9 mouse cellular contexts compared by ENCODE assay signal in the genomic region with DNA sequence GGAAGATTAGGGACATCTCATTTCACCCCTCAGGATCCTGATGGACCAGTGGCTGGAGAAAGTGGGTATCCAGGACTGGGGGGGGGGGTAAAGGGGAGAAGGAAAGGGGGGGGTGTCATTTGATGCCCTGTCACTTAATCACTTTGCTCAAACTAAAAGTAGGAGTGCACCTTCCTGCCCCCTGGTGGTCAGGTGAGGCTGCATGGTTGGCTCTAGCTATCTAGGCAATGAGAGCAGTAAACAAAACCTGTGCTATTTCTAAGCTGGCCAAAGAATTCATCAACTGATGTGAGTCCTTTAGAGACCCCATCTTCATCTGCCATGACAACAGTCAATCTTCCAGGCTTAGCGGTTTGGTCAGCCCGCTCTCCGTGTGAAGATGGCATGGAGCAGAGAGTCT. TPM values are rescaled to one million over a fixed set of nuclear protein-coding genes. Genes with fewer than 3 reads are reported as not detected.
A peak's percentile ranks its signal among the peaks of the same experiment; 100 is the strongest.
DNase-seq lines count a peak whose midpoint lies in the region; ATAC-seq and TF ChIP-seq lines count a peak whose summit lies in the region.
"Had no signal": no experiment of that assay in that cellular context is flagged by ENCODE, and none has a peak within 500 bp of the region (broad histone marks: within the 10 kb centered on the region; RNA-seq: fewer than 3 reads in every experiment).

No protein-coding gene starts in this region.

- no peak for DNase-seq in forebrain, postnatal 0 days
- no peak for DNase-seq in forebrain, embryonic 11.5 days (ENCODE audit: low spot score)
- peak; percentile 34 for DNase-seq in A20 (ENCODE audit: low read depth, low spot score)
- peak; percentile 58 for DNase-seq in brain, adult 2 months (ENCODE audit: low read depth, low spot score)
- no peak for DNase-seq in liver, embryonic 14.5 days (ENCODE audit: low read depth in 3 of 3, low spot score in 3 of 3)
- no peak for DNase-seq in yolk sac, embryonic 10.5 days (ENCODE audit: low spot score)
- no peak for DNase-seq in left cerebral cortex, adult 18-20 months (ENCODE audit: low spot score in 2 of 2)

- H3K9ac ChIP-seq in forebrain, postnatal 0 days = no peak overlapping the region
- no peak overlapping the region for H3K9ac ChIP-seq in forebrain, embryonic 11.5 days (ENCODE audit: low read length)
- H3K9ac ChIP-seq in liver, embryonic 14.5 days (replicated peaks) = no peak overlapping the region
- no peak overlapping the region for H3K9ac ChIP-seq in midbrain, embryonic 13.5 days (replicated peaks)

- no peak overlapping the region for H3K4me2 ChIP-seq in forebrain, postnatal 0 days (ENCODE audit: low read depth)
- no peak overlapping the region for H3K4me2 ChIP-seq in forebrain, embryonic 11.5 days (ENCODE audit: low read depth, low read length, severe bottlenecking)
- H3K4me2 ChIP-seq in liver, embryonic 14.5 days (ENCODE audit: low read depth) = no peak overlapping the region
- no peak overlapping the region for H3K4me2 ChIP-seq in midbrain, embryonic 13.5 days (replicated peaks)

- H3K4me3 ChIP-seq in forebrain, postnatal 0 days (ENCODE audit: low read depth, low read length) = no peak overlapping the region
- no peak overlapping the region for H3K4me3 ChIP-seq in forebrain, embryonic 11.5 days (ENCODE audit: low read depth, low read length)
- no peak overlapping the region for H3K4me3 ChIP-seq in liver, embryonic 14.5 days (ENCODE audit: insufficient read depth in 1 of 2, low read depth in 2 of 2, low read length in 2 of 2)
- no peak overlapping the region for H3K4me3 ChIP-seq in midbrain, embryonic 13.5 days (replicated peaks)
- H3K4me3 ChIP-seq: myocyte had no signal

- H3K27ac ChIP-seq in forebrain, postnatal 0 days (ENCODE audit: low read depth, low read length) = no peak overlapping the region
- no peak overlapping the region for H3K27ac ChIP-seq in forebrain, embryonic 11.5 days (ENCODE audit: low read depth, low read length)
- H3K27ac ChIP-seq in liver, embryonic 14.5 days = no peak overlapping the region
- no peak overlapping the region for H3K27ac ChIP-seq in midbrain, embryonic 13.5 days

- ATAC-seq in forebrain, postnatal 0 days = no peak
- no peak for ATAC-seq in forebrain, embryonic 11.5 days (replicated peaks; ENCODE audit: low FRiP score)
- 0 out of 2 replicates have a peak, but pooled peaks have one; percentile 31 for ATAC-seq in liver, embryonic 14.5 days (ENCODE audit: insufficient read depth)
- ATAC-seq in midbrain, embryonic 13.5 days = no peak

- TF ChIP-seq EP300 in liver, embryonic 14.5 days (IDR thresholded peaks at IDR 0.05; ENCODE audit: low read depth) = no peak

- no peaks in the 10 kb centered on the region for H3K4me1 ChIP-seq in forebrain, postnatal 0 days (ENCODE audit: insufficient read depth)
- no peaks in the 10 kb centered on the region; the same call in 1 of the 2 replicates for H3K4me1 ChIP-seq in forebrain, embryonic 11.5 days (replicated peaks; ENCODE audit: control insufficient read depth, insufficient read depth, low read length)
- no peaks in the 10 kb centered on the region for H3K4me1 ChIP-seq in liver, embryonic 14.5 days (replicated peaks; ENCODE audit: control insufficient read depth in 2 of 2, insufficient read depth in 2 of 2, low read length in 1 of 2)
- peaks cover 40% of the 10 kb centered on the region for H3K4me1 ChIP-seq in midbrain, embryonic 13.5 days (replicated peaks)

- WGBS in forebrain, postnatal 0 days = 67% methylated on average over 3 of the region's 3 CpGs
- WGBS in forebrain, embryonic 11.5 days = 58% methylated on average over 3 of the region's 3 CpGs
- 45% methylated on average over 3 of the region's 3 CpGs for whole genome bisulfite sequencing in liver, embryonic 14.5 days (ENCODE audit: insufficient replicate concordance)
- 63% methylated on average over 3 of the region's 3 CpGs for WGBS in midbrain, embryonic 13.5 days

- TF ChIP-seq CTCF in forebrain, postnatal 0 days (IDR thresholded peaks at IDR 0.05; ENCODE audit: low read depth) = peak; percentile 42
- peak; percentile 81 for TF ChIP-seq CTCF in liver, embryonic 14.5 days (IDR thresholded peaks at IDR 0.05; ENCODE audit: low read depth)

- peaks cover 14% of the 10 kb centered on the region for H3K27me3 ChIP-seq in forebrain, postnatal 0 days (ENCODE audit: insufficient read depth, low read length)
- peaks cover 13% of the 10 kb centered on the region for H3K27me3 ChIP-seq in forebrain, embryonic 11.5 days (ENCODE audit: control insufficient read depth, insufficient read depth, low read length)
- peaks cover 23% of the 10 kb centered on the region for H3K27me3 ChIP-seq in liver, embryonic 14.5 days (ENCODE audit: control insufficient read depth, insufficient read depth, low read length)
- peaks cover 20% of the 10 kb centered on the region for H3K27me3 ChIP-seq in midbrain, embryonic 13.5 days

- no peaks in the 10 kb centered on the region for H3K9me3 ChIP-seq in forebrain, postnatal 0 days (ENCODE audit: low read length)
- H3K9me3 ChIP-seq in forebrain, embryonic 11.5 days (ENCODE audit: control insufficient read depth, low read length) = no peaks in the 10 kb centered on the region
- no peaks in the 10 kb centered on the region for H3K9me3 ChIP-seq in liver, embryonic 14.5 days (ENCODE audit: control insufficient read depth, low read length)
- H3K9me3 ChIP-seq in midbrain, embryonic 13.5 days = no peaks in the 10 kb centered on the region

- H3K36me3 ChIP-seq in forebrain, postnatal 0 days (ENCODE audit: insufficient read depth) = no peaks in the 10 kb centered on the region
- no peaks in the 10 kb centered on the region for H3K36me3 ChIP-seq in forebrain, embryonic 11.5 days (ENCODE audit: control insufficient read depth, insufficient read depth, low read length)
- no peaks in the 10 kb centered on the region for H3K36me3 ChIP-seq in liver, embryonic 14.5 days (replicated peaks; ENCODE audit: control insufficient read depth, insufficient read depth, low read depth)
- no peaks in the 10 kb centered on the region for H3K36me3 ChIP-seq in midbrain, embryonic 13.5 days

RNA-seq across cellular contexts. Expression of gene Cacna2d2, which starts 12.7 kb away (rescaled TPM):
- total RNA-seq in forebrain, postnatal 0 days (2014; rRNA removed) = 29.7 and 49.5 TPM in 2 replicates
- 3.0 and 5.0 TPM in 2 replicates for polyA plus RNA-seq in forebrain, postnatal 0 days (2015; fragmentation: Nextera tagmentation; extraction: Ambion mirVana)
- polyA plus RNA-seq in forebrain, embryonic 11.5 days (2014; fragmentation: Nextera tagmentation; extraction: Ambion mirVana) = 1.8 and 2.8 TPM in 2 replicates
- 0.06 and 0.08 TPM in 2 replicates for polyA plus RNA-seq in liver, embryonic 14.5 days (2012; rRNA removed)
- polyA plus RNA-seq in liver, embryonic 14.5 days (2014; fragmentation: Nextera tagmentation; extraction: Ambion mirVana) = not detected in 2 replicates
- 5.9 and 7.1 TPM in 2 replicates for polyA plus RNA-seq in midbrain, embryonic 13.5 days (2015; fragmentation: Nextera tagmentation; extraction: Ambion mirVana)
- total RNA-seq in left cerebral cortex, adult 18-20 months (2021) = 10 to 100 TPM; 24.3 to 29.7 TPM

RNA-seq across cellular contexts. Expression of gene 6430571L13Rik, which starts 46.3 kb away (rescaled TPM):
- 5.2 and 7.2 TPM in 2 replicates for total RNA-seq in forebrain, postnatal 0 days (2014; rRNA removed)
- polyA plus RNA-seq in forebrain, postnatal 0 days (2015; fragmentation: Nextera tagmentation; extraction: Ambion mirVana) = 3.7 and 6.0 TPM in 2 replicates
- 1.3 and 1.6 TPM in 2 replicates for polyA plus RNA-seq in forebrain, embryonic 11.5 days (2014; fragmentation: Nextera tagmentation; extraction: Ambion mirVana)
- 0.05 and 0.07 TPM in 2 replicates for polyA plus RNA-seq in liver, embryonic 14.5 days (2012; rRNA removed)
- 0.20 TPM in 1 of 2 replicates, not detected in the other for polyA plus RNA-seq in liver, embryonic 14.5 days (2014; fragmentation: Nextera tagmentation; extraction: Ambion mirVana)
- 6.4 and 8.2 TPM in 2 replicates for polyA plus RNA-seq in midbrain, embryonic 13.5 days (2015; fragmentation: Nextera tagmentation; extraction: Ambion mirVana)
- 1 to 10 TPM; 4.1 to 4.2 TPM for total RNA-seq in left cerebral cortex, adult 18-20 months (2021)

RNA-seq across cellular contexts. Expression of gene Hemk1, which starts 48.6 kb away (rescaled TPM):
- 14.1 and 14.2 TPM in 2 replicates for total RNA-seq in forebrain, postnatal 0 days (2014; rRNA removed)
- polyA plus RNA-seq in forebrain, postnatal 0 days (2015; fragmentation: Nextera tagmentation; extraction: Ambion mirVana) = 12.9 and 13.4 TPM in 2 replicates
- 11.2 and 13.8 TPM in 2 replicates for polyA plus RNA-seq in forebrain, embryonic 11.5 days (2014; fragmentation: Nextera tagmentation; extraction: Ambion mirVana)
- 3.1 and 3.3 TPM in 2 replicates for polyA plus RNA-seq in liver, embryonic 14.5 days (2012; rRNA removed)
- 2.2 and 3.5 TPM in 2 replicates for polyA plus RNA-seq in liver, embryonic 14.5 days (2014; fragmentation: Nextera tagmentation; extraction: Ambion mirVana)
- 17.5 and 18.1 TPM in 2 replicates for polyA plus RNA-seq in midbrain, embryonic 13.5 days (2015; fragmentation: Nextera tagmentation; extraction: Ambion mirVana)
- 10 to 100 TPM; 14.7 to 16.8 TPM for total RNA-seq in left cerebral cortex, adult 18-20 months (2021)

Comparison
In these comparisons a context has a peak if more than half of its experiments do, and no peak if none do; other contexts are left out.
1. DNase-seq: peak in A20 (single experiment) and brain, adult 2 months (single experiment); none in forebrain, postnatal 0 days (single experiment), forebrain, embryonic 11.5 days (single experiment), liver, embryonic 14.5 days (0 of 3), yolk sac, embryonic 10.5 days (single experiment) and left cerebral cortex, adult 18-20 months (0 of 2).